Mouse (Mus musculus) c-Kit-positive CD71-negative TER-119-negative erythroid progenitor cells, embryonic 14.5 days (primary cell): ENCODE measurements around the gene Pou2af1.

ENCODE experiments used
- DNase-seq: peaks from one replicate; pipeline ENCODE4 v3.0.0-alpha.2; 2013; ENCODE audit warnings: low read depth

Pou2af1 gene

DNA sequence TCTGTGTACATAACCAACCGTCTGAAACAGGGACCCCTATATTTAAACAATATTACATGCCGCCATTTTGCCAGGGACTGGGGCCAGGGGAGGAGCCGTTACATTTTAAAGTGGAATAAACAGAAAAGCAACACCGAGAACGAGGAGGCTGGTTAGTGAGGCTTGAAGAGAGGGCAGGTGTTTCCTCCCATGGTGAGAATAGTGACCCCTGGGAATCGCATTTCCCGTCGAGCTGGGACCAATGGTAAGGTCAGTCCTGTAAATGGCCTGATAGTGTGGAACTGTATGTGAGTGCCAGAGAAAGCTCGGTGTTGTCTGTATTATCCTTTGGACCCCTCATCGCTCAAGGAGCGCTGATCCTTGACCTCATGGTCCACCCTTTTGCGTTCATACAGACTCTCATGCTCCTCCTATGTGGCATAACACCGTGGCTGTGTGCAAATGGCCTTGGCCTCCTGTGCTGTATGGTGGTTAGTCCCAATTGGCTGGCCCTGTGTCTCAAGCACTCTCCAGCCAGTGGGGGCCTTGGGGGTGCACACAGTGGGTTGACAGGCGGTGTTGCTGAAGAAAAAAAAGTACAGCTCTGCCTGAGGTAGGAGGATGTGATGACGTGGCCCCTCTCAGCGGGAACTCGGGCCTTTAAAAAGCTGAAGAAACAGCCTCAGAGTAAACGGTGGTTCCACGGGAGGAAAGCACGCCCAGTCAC, at the start of gene Pou2af1:
Gene Pou2af1, plus strand, starts transcription at position 686 of the 706 bp plus-strand sequence.
- DNase-seq: peak; percentile 7

DNA sequence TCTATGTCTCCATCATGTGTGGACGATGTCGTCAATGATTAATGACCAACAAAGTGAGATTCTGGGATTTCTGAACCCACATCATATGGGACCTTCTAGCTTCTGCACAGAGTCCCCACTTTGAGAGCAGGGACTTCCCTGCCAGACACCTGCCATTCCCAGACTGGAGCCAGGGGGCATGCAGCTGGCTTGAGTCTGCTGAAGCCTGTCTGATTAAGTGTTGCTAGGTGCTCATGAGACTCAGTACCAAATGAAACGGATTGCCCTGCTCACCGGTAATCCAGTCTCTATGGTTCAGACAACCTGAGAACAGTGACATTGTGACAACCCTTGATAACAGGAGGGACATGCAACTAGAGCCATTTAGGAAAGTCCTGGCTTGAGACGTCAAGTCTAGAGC, 49.5 kb upstream of the Pou2af1 start:
- DNase-seq: no peak

DNA sequence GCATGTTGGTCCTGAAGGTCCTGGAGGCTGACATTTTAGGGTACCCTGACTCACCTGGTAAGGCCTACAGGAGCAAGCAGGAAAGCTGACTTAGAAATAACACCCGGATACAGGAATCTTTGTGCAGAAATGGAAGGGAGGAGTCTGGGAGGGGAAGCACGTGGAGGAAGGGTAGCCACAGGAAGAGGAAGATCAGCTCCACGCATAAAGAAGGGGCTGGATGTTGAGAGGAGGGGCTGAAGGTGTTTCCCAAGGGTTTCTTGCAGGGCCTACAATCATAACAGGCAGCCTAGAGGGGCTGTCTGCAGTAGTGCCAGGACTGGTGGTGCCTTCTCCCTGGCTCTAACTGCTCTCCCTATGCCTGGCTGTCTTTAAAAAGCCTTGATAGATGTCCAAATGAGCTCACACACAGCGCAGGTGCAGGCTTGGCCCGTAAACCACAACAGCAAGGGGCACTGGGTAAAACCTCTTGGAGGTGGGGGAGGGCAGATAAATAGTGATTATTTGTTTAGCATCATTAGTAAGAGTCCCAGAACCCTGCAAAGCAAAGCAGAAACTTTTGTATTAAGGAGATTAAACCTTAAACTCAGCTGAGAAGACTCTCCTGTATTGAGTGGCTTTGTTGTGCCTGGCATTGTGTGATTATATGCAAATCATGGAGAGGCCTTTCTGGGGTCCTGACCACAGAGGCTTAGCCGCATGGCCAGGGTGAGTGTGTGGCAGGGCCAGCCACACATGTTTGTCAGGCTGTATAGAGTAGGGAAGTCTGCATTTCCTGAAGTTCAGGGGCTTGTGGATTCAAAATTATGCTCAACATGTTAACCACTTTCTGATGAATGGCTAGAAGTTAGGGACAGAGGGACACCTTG, 48.0 kb upstream of the Pou2af1 start, which contains the start of gene Gm32742:
Gene Gm32742, minus strand, starts transcription at position 206 of the 869 bp plus-strand sequence.
- DNase-seq: no peak

- DNase-seq: no peak
Observed at GRCm38 (mm10) chr9:51167954-51168353, 45.6 kb upstream of the Pou2af1 start.

- no peak for DNase-seq
Observed at GRCm38 (mm10) chr9:51168698-51169097, 44.8 kb upstream of the Pou2af1 start.

DNA sequence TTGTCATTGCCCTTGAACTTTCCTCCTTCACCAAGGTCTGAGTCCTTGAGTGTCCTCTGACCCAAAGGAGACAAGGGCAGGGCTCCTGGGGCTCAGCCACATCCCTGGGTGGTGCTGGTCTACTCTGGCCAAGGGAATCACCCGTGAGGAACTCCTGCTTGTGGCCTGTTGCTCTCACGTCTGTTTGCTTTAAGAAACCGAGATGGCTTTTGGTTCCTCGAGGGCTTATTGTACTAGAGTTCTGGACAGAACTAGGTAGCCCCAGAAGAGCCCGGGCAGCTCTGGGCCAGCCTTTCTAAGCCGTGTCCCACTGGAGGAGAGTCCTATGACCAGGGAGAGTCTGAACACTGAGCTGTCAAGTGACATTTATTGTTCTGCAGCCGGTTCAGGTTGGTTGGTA, 44.4 kb upstream of the Pou2af1 start:
- DNase-seq: no peak

DNA sequence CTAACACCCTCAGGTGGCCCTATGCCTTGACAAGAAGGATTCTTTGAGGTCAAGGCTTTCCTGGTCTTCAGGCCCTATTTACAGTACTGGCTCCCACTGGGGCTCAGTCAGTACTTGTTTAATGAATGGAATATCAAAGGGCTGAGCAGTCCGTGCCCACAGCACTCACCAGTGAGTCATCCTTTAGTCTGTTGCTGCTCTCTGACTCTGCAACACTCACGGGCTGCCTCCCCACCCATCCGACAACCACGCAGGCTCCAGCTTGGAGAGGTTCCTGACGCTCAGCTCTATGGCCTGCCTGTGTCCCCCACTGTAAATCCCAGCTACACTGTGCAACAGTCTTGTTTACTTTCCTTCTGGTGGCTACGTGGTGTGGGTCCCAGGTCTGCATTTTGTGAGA, 43.2 kb upstream of the Pou2af1 start:
- DNase-seq: no peak

DNA sequence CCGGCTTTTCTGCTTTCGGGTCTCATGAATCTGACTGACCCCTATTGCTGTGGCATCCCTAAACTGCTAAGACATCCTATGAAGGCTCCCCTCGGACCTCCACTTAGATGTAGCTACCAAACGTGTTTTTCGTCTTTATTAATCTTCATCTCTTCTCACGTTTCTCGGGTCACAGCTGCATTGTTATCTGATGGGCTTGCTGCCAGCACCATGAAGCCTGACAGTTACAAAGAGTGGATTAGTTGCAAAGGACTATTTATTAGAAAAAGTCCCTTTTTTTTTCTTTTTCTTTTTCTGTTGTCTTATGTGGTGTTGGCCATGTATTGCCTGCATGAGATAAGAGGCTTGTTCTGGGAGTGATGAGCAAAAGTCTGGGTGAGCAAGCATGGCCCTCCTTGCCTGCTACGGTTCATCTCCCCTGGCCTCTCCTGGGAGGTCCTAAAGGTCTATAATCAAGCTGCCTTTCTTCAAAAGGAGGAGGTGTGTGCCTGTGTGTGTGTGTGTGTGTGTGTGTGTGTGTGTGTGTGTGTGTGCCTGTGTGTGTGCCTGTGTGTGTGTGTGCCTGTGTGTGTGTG, 38.5 kb upstream of the Pou2af1 start:
- DNase-seq: no peak

DNA sequence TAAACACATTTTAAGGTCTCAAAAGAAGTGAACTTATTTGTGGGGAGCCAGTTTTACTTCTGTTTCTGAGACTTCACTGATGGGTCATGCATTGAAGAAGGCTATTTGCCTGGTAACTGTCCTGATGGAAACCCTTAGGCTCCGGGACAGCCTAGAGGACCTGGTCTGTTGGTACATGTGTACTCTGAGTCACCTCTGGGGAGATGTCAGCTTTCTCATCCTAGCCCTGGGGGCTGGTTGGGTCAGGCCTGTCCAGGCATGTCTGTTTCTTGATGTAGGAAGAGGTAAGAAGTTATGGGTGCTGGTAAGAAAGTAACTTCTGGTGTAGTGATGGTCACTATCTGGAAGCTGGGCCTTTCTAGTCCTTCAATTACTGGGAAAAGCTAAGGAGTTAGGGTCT, 37.8 kb upstream of the Pou2af1 start:
- no peak for DNase-seq

- no peak for DNase-seq
Observed at GRCm38 (mm10) chr9:51178297-51178696, 35.2 kb upstream of the Pou2af1 start.

- no peak for DNase-seq
Observed at GRCm38 (mm10) chr9:51180621-51181020, 32.9 kb upstream of the Pou2af1 start.

GRCm38 (mm10) chr9:51182716-51183710, 30.5 kb upstream of the Pou2af1 start:
- DNase-seq: no peak

- DNase-seq: no peak
Observed at GRCm38 (mm10) chr9:51185386-51185785, 28.1 kb upstream of the Pou2af1 start.

DNA sequence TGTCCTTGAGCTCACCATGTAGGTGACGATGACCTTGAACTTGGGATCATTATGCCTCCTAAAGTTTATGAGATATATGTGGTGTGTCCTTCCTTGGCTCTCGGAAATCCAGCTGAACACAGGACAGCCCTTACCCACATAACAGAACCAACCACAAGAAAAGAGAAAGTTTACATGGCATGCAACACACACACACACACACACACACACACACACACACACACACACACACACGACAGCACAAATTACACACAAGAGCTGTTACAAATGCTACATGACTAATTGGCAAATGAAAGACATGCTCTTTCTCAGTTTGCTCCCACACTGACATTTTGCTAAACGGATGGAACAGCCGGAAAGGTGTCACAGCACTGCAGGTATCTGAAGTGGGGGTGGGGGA, 27.6 kb upstream of the Pou2af1 start:
- DNase-seq: no peak

GRCm38 (mm10) chr9:51190655-51191054, 22.9 kb upstream of the Pou2af1 start:
- DNase-seq: no peak

- no peak for DNase-seq
Observed at GRCm38 (mm10) chr9:51194790-51195189, 18.7 kb upstream of the Pou2af1 start.

DNA sequence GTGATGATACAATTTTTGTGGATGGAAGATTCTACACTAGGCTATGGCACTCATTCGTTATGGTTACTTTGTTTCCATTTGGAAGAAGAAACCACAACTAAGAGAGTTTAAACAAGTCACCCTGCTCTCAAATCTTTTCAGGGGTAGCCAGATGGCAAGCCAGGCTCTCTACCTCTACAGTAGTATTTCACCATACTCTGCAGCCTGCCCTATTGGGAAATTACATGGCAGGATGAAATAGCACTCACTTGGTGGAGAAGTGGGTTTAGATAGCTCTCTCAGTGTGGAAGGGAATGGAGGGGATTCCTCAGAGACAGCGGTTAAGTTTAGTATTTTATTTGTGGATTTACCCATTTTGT, 4.6 kb upstream of the Pou2af1 start:
- DNase-seq: no peak

- no peak for DNase-seq
Observed at GRCm38 (mm10) chr9:51211191-51211590, 2.3 kb upstream of the Pou2af1 start.

GRCm38 (mm10) chr9:51213729-51214237, 275 bp downstream of the Pou2af1 start:
- peak; percentile 7 for DNase-seq

- no peak for DNase-seq
Observed at GRCm38 (mm10) chr9:51215311-51215710, 1.8 kb downstream of the Pou2af1 start.

GRCm38 (mm10) chr9:51215949-51216348, 2.4 kb downstream of the Pou2af1 start:
- DNase-seq: no peak
